Mouse (Mus musculus) lung, postnatal 14 days (tissue): Measurements from ENCODE around the gene Itga7.

ENCODE experiments used
- DNase-seq: peaks from one replicate; pipeline ENCODE4 v3.0.0; 2021

Gene Itga7

GRCm38 (mm10) chr10:128912268-128912667 is 21.4 kb upstream of the Itga7 start:
- no peak for DNase-seq

- no peak for DNase-seq
These were observed 20.8 kb upstream of the Itga7 start for GRCm38 (mm10) chr10:128912791-128913190.

GRCm38 (mm10) chr10:128913219-128913618 is 20.4 kb upstream of the Itga7 start:
- peak; percentile 92 for DNase-seq

GRCm38 (mm10) chr10:128913696-128914095 is 19.9 kb upstream of the Itga7 start:
- no peak for DNase-seq

GRCm38 (mm10) chr10:128915550-128915949 is 18.1 kb upstream of the Itga7 start:
- no peak for DNase-seq

GRCm38 (mm10) chr10:128916665-128917064 is 17.0 kb upstream of the Itga7 start:
- no peak for DNase-seq

GRCm38 (mm10) chr10:128917400-128917799 is 16.2 kb upstream of the Itga7 start:
- no peak for DNase-seq

- no peak for DNase-seq
These were observed 15.4 kb upstream of the Itga7 start for GRCm38 (mm10) chr10:128918246-128918645.

- DNase-seq = no peak
These were observed 14.4 kb upstream of the Itga7 start for GRCm38 (mm10) chr10:128919203-128919631.

- DNase-seq = no peak
These were observed 13.7 kb upstream of the Itga7 start for GRCm38 (mm10) chr10:128919966-128920365.

- no peak for DNase-seq
These were observed 12.9 kb upstream of the Itga7 start for GRCm38 (mm10) chr10:128920736-128921161.

- DNase-seq = no peak
These were observed 12.4 kb upstream of the Itga7 start for GRCm38 (mm10) chr10:128921251-128921650.

GRCm38 (mm10) chr10:128921883-128922821 is 11.5 kb upstream of the Itga7 start:
- no peak for DNase-seq

GRCm38 (mm10) chr10:128922822-128923012 is 10.9 kb upstream of the Itga7 start, which contains the start of gene Rdh5:
Gene Rdh5, minus strand, starts transcription at chr10:128922888.
- DNase-seq = no peak

- peak; percentile 96 for DNase-seq
These were observed 10.5 kb upstream of the Itga7 start for GRCm38 (mm10) chr10:128923013-128923691.

GRCm38 (mm10) chr10:128923935-128924334 is 9.7 kb upstream of the Itga7 start, which contains the start of gene Bloc1s1:
Gene Bloc1s1, minus strand, starts transcription at chr10:128924035.
- no peak for DNase-seq

GRCm38 (mm10) chr10:128928356-128928755 is 5.3 kb upstream of the Itga7 start:
- no peak for DNase-seq

GRCm38 (mm10) chr10:128929638-128930378 is 3.8 kb upstream of the Itga7 start:
- DNase-seq = peak; percentile 62

GRCm38 (mm10) chr10:128931441-128931840 is 2.2 kb upstream of the Itga7 start:
- no peak for DNase-seq

GRCm38 (mm10) chr10:128933976-128934721 is 531 bp downstream of the Itga7 start:
- no peak for DNase-seq

GRCm38 (mm10) chr10:128934997-128935787 is 1.6 kb downstream of the Itga7 start:
- DNase-seq = no peak
